Mouse (Mus musculus) lung, postnatal 25 days (tissue): Measurements from ENCODE around the gene Arl14.
"Not testable (repeated sequence)": the region's sequence is repeated elsewhere in the genome, so short reads cannot be mapped to it uniquely, and the experiment has no call there.

Experiments used
- DNase-seq: peaks from one replicate; pipeline ENCODE4 v3.0.0; 2022; ENCODE audit warnings: low spot score

Gene Arl14

GRCm38 (mm10) chr3:69213465-69213864 is 8.8 kb upstream of the Arl14 start:
- DNase-seq: no peak

- no peak for DNase-seq
Measured at GRCm38 (mm10) chr3:69214566-69214965, 7.7 kb upstream of the Arl14 start.

GRCm38 (mm10) chr3:69222502-69222900 is 282 bp downstream of the Arl14 start:
- DNase-seq: no peak

GRCm38 (mm10) chr3:69222987-69223386 is 768 bp downstream of the Arl14 start:
- DNase-seq: no peak

- no peak for DNase-seq
Measured at GRCm38 (mm10) chr3:69223666-69224065, 1.4 kb downstream of the Arl14 start.

GRCm38 (mm10) chr3:69225019-69225418 is 2.8 kb downstream of the Arl14 start:
- no peak for DNase-seq

- DNase-seq: no peak
Measured at GRCm38 (mm10) chr3:69226496-69226895, 4.3 kb downstream of the Arl14 start.

- no peak for DNase-seq
Measured at GRCm38 (mm10) chr3:69228002-69228401, 5.8 kb downstream of the Arl14 start.

GRCm38 (mm10) chr3:69231522-69232138 is 9.4 kb downstream of the Arl14 start:
- DNase-seq: no peak

- DNase-seq: not testable (repeated sequence)
Measured at GRCm38 (mm10) chr3:69233552-69234189, 11.5 kb downstream of the Arl14 start.

- no peak for DNase-seq
Measured at GRCm38 (mm10) chr3:69234525-69234924, 12.3 kb downstream of the Arl14 start.

- DNase-seq: no peak
Measured at GRCm38 (mm10) chr3:69235806-69236205, 13.6 kb downstream of the Arl14 start.

GRCm38 (mm10) chr3:69236491-69236890 is 14.3 kb downstream of the Arl14 start:
- no peak for DNase-seq

- peak; percentile 53 for DNase-seq
Measured at GRCm38 (mm10) chr3:69238141-69238851, 16.1 kb downstream of the Arl14 start.

- no peak for DNase-seq
Measured at GRCm38 (mm10) chr3:69239246-69239645, 17.0 kb downstream of the Arl14 start.

- DNase-seq: no peak
Measured at GRCm38 (mm10) chr3:69241020-69241419, 18.8 kb downstream of the Arl14 start.

GRCm38 (mm10) chr3:69253096-69253866 is 31.1 kb downstream of the Arl14 start:
- DNase-seq: no peak

GRCm38 (mm10) chr3:69254676-69255075 is 32.5 kb downstream of the Arl14 start:
- DNase-seq: no peak

- peak; percentile 73 for DNase-seq
Measured at GRCm38 (mm10) chr3:69257049-69257699, 35.0 kb downstream of the Arl14 start.

GRCm38 (mm10) chr3:69263010-69263643 is 40.9 kb downstream of the Arl14 start:
- DNase-seq: no peak

- DNase-seq: not testable (repeated sequence)
Measured at GRCm38 (mm10) chr3:69264299-69264698, 42.1 kb downstream of the Arl14 start.
